Mouse (Mus musculus): ENCODE measurements at regions not wholly inside any gene's neighbourhood (a gene's known extent, or its start where the extent isn't known, plus 50 kb on each side); places are given as distances from the start of the nearest gene placed in this dataset.

DNA sequence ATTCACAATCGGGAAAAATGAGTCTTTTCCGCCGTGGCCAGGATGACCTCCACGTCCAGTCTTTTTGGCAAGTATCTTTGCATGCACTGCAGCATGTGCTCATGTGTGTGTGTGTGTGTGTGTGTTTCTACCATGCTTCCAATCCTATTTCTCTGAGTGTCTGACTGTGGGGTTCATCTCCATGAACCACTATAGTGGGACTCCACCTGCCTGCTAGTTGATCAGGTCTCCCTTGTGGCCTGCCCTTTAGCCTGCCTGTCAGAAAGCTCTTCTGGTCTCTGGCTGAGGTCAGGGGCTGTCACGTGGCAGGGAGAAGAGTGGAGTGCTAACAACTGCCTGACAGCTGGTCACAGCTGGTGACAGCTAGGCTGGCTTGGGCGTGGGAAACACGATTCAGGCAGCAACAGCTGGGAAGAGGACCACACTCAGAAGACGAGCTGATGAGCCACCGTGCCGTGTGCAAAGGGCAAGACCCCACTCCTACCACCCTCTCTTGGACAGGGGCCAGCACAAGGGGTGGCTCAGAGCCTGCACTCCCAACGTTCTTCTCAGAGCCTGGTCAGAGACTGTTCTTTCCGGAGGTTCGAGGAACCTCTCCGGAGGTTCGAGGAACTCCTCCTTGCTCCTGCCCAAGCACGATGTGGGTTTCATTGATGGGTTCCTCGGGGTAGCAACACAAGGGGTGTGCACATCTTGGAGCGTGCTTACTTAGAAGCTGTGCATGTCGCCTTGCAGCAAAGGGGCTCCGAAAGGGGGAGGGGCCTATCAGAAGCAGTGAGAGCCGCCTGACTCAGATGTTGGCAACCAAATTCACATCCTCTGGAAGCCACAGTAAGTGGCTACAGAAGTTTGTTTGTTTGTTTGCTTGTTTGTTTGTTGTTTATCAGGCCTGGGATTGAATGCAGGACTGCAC is 53.6 kb upstream of the Mycn start:
- WGBS: 37% methylated on average over 21 of the region's 21 CpGs
- no peaks in the 10 kb centered on the region for H3K36me3 ChIP-seq (ENCODE audit: control insufficient read depth, insufficient read depth, low read length)
- H3K27me3 ChIP-seq (ENCODE audit: control insufficient read depth, insufficient read depth, low read length): no peaks in the 10 kb centered on the region
- H3K9ac ChIP-seq (ENCODE audit: low read length): no peak overlapping the region
- no peaks in the 10 kb centered on the region for H3K9me3 ChIP-seq (replicated peaks; ENCODE audit: control insufficient read depth, low read length)
- no peak overlapping the region for H3K4me3 ChIP-seq (replicated peaks; ENCODE audit: low read length)
- peak; percentile 83 for ATAC-seq (ENCODE audit: insufficient read depth, low FRiP score)
- H3K4me2 ChIP-seq (ENCODE audit: low read depth, low read length): no peak overlapping the region
- peak overlapping the region; percentile 25; the same call in 1 of the 2 replicates for H3K27ac ChIP-seq (ENCODE audit: low read length)
- H3K4me1 ChIP-seq (ENCODE audit: control insufficient read depth, insufficient read depth, low read length): 0 out of 2 replicates have a peak, but pooled peaks cover 8% of the 10 kb centered on the region

DNA sequence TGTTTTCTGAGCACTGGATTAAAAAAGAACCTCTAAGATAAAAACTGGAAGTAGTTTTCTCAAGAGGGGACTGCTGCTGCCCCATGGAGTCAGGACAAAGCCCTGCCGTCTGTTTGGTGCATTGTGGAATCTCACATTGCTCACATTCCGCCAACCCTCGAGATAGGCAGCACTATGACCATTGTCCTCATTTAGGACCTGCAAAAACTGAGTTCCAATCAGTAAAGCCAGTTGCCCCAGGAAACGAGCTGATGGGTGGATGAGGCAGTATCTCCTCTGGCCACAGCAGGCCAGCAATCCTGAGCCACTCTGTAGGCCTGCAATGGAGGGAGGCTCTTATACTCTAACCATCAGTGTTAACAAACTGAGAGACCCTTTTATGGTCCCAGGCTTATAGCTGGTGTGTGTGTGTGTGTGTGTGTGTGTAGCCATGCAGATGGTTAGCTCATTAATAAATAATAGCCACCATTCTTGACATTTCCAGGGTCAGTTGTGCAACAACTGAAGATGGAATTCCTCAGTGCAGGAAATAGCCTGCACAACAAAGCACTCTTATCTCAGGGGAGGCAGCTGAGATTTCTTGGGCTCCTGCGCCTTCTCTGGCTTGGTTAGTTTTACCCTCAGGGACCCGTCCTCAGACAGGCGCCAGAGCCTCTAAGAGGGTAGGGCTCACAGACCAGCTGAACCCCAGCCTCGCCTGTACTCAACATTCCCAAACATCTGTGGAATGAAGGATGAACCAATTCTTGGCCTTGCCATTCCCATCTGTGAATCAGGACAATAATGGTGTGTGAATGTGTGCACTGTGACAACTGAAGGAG is 52.4 kb upstream of the Mycn start:
- H3K4me1 ChIP-seq (ENCODE audit: control insufficient read depth, insufficient read depth, low read length): 0 out of 2 replicates have a peak, but pooled peaks cover 8% of the 10 kb centered on the region
- 59% methylated on average over 8 of the region's 8 CpGs for WGBS
- no peaks in the 10 kb centered on the region for H3K36me3 ChIP-seq (ENCODE audit: control insufficient read depth, insufficient read depth, low read length)
- H3K4me3 ChIP-seq (replicated peaks; ENCODE audit: low read length): no peak overlapping the region
- no peak overlapping the region for H3K9ac ChIP-seq (ENCODE audit: low read length)
- no peak overlapping the region for H3K4me2 ChIP-seq (ENCODE audit: low read depth, low read length)
- no peak overlapping the region for H3K27ac ChIP-seq (ENCODE audit: low read length)
- no peak for ATAC-seq (ENCODE audit: insufficient read depth, low FRiP score)
- H3K27me3 ChIP-seq (ENCODE audit: control insufficient read depth, insufficient read depth, low read length): no peaks in the 10 kb centered on the region
- no peaks in the 10 kb centered on the region for H3K9me3 ChIP-seq (replicated peaks; ENCODE audit: control insufficient read depth, low read length)

Data from stomach, embryonic 16.5 days (tissue).